Mouse (Mus musculus) hindbrain, embryonic 16.5 days (tissue): ENCODE measurements around the gene Ppp1cb. TPM values are rescaled to one million over a fixed set of nuclear protein-coding genes. Genes with fewer than 3 reads are reported as not detected.

Source experiments
- ATAC-seq: fragments of 200-750 bp; cut with Nextera tagmentation; 2 replicates; pipeline ENCODE4 v1.8.0; 2017; ENCODE audit warnings: moderate TSS enrichment, moderate library complexity
- H3K27ac ChIP-seq: fragments of 300-500 bp; sonication (generic); 2 replicates; pipeline ENCODE4 v1.5.1; 2014; ENCODE audit warnings: low read depth, mild to moderate bottlenecking, control low read depth, low read length, moderate library complexity
- H3K27me3 ChIP-seq: fragments of 300-500 bp; sonication (generic); replicated peaks from 2 replicates; pipeline ENCODE4 v1.6.1; 2014; ENCODE audit warnings: low read length; ENCODE audit not compliant: control insufficient read depth, insufficient read depth
- H3K36me3 ChIP-seq: fragments of 300-500 bp; sonication (generic); 2 replicates; pipeline ENCODE4 v1.6.1; 2014; ENCODE audit warnings: mild to moderate bottlenecking, low read length, moderate library complexity, mixed read lengths; ENCODE audit not compliant: control insufficient read depth, insufficient read depth
- H3K4me1 ChIP-seq: fragments of 300-500 bp; sonication (generic); 2 replicates; pipeline ENCODE4 v1.6.1; 2014; ENCODE audit warnings: low read depth, low read length; ENCODE audit not compliant: control insufficient read depth, insufficient read depth
- H3K4me2 ChIP-seq: fragments of 300-500 bp; sonication (generic); 2 replicates; pipeline ENCODE4 v1.6.1; 2014; ENCODE audit warnings: mild to moderate bottlenecking, low read length, control low read depth, moderate library complexity
- H3K4me3 ChIP-seq: fragments of 300-500 bp; sonication (generic); 2 replicates; pipeline ENCODE4 v1.5.1; 2014; ENCODE audit warnings: mild to moderate bottlenecking, low read length, control low read depth, moderate library complexity
- H3K9ac ChIP-seq: fragments of 300-500 bp; sonication (generic); 2 replicates; pipeline ENCODE4 v1.6.1; 2014; ENCODE audit warnings: low read depth, mild to moderate bottlenecking, control low read depth, low read length, moderate library complexity
- H3K9me3 ChIP-seq: fragments of 300-500 bp; sonication (generic); 2 replicates; pipeline ENCODE4 v1.6.1; 2014; ENCODE audit warnings: mild to moderate bottlenecking, low read length, moderate library complexity; ENCODE audit not compliant: control insufficient read depth
- WGBS: fragments of 180-500 bp; shearing (Covaris S2); extraction: QIAGEN DNeasy Blood & Tissue Kit; methylation state at CpG from one replicate; pipeline ENCODE4 v1.1.7; 2014; 5-methylcytosine and 5-hydroxymethylcytosine counted together
- polyA plus RNA-seq: library from polyadenylated mRNA; unstranded; fragments of >200 nt; fragmentation: Nextera tagmentation; extraction: Ambion mirVana; gene quantifications from 2 replicates; pipeline ENCODE4 v1.2.1, GENCODE M21; 2015

Gene Ppp1cb
- polyA plus RNA-seq = 178 and 187 TPM in 2 replicates

DNA sequence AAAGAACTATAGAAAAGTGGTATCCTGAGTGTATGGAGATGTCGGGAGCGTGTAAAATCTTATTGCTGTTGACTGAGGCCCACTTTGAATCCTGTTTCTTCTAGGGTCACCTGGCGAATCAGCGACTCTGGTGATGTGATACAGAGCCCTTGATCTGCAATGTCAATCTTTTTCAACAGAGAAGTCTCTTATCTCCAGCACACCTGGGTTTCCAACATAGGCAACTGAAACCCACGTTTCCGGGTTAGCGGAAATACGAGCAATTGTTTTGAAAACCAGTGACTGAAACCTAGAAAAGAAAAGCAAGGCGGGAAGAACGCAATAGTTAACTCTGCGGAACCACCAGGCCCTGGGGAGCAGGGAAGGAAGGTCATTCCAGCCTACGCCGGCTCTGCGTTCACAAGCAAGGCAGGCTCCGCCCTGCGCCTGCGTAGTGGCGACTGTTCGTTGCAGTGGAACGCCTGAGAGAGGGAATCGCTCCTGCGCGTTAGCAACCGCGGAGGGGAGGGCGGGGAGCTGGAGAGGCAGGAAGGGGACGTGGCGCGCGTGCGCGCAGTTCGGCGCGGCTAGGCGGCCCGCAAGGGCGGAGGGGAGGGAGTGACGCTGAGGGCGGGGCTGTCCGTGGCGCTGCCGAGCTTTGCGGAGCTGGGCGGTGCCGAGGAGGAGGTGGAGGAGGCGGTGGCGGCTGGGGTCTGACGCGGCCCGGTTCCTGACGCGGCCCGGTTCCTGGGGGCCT, at the start of gene Ppp1cb:
Gene Ppp1cb (plus strand): TSS at position 436 of the 736 bp plus-strand sequence.
- 3% methylated on average over 20 of the region's 54 CpGs for WGBS
- Histone ChIP-seq H3K27ac (peak within 1 kb of the TSS; percentile 100), H3K36me3 (no peaks in the 10 kb centered on the region), H3K27me3 (no peaks in the 10 kb centered on the region), H3K4me2 (peak within 1 kb of the TSS; percentile 77), H3K9me3 (0 out of 2 replicates have a peak, but pooled peaks cover 2% of the 10 kb centered on the region), H3K4me1 (peaks cover 16% of the 10 kb centered on the region), H3K9ac (peak within 1 kb of the TSS; percentile 84), H3K4me3 (peak within 1 kb of the TSS; percentile 68)
- ATAC-seq = peak; percentile 98

GRCm38 (mm10) chr5:32409747-32410146, 48.9 kb upstream of the Ppp1cb start:
- Histone ChIP-seq H3K9me3 (no peaks in the 10 kb centered on the region), H3K4me3 (no peak overlapping the region), H3K36me3 (no peaks in the 10 kb centered on the region), H3K27me3 (no peaks in the 10 kb centered on the region), H3K4me2 (no peak overlapping the region), H3K9ac (no peak overlapping the region), H3K27ac (no peak overlapping the region), H3K4me1 (peaks cover 7% of the 10 kb centered on the region; the same call in 1 of the 2 replicates)
- ATAC-seq = no peak
- WGBS = 86% methylated on average over 2 of the region's 2 CpGs

GRCm38 (mm10) chr5:32410954-32411688, 47.5 kb upstream of the Ppp1cb start:
- no peak for ATAC-seq
- 96% methylated on average over 3 of the region's 3 CpGs for WGBS

DNA sequence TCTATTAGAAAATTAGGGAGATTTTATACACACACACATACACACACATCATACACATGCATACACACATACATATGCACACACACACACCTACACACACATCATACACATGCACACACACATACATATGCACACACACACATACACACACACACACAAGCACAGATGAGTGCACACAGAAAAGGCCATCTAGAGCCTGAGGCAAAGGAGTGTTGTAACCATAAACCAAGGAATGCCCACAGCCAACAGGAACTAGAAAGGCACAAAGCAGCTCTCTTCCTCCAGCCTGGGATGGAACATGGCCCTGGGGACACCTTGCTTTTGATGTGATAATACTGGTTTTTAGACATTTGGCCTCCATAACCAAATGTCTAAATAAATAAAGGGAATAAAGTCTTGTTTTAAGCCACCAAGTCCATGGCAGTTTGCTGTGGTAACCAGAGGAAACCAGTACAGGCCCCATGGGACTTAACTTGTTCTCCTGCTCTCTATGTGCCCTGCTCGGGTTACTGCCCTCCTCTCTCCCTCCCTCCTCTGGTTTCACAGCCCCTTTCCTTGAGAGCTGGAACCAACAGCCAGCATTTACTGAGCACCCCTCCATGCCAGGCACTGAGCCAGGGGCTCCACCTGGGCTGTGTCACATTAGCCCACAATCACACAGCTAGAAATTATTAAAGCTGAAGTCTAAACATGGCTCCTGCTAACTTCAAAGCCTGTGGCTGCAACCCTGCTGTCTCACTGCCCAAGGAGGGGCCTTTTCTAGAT, 46.3 kb upstream of the Ppp1cb start:
- H3K9ac ChIP-seq = no peak overlapping the region
- ATAC-seq = peak; percentile 58
- H3K4me2 ChIP-seq = no peak overlapping the region
- H3K27ac ChIP-seq = peak overlapping the region; percentile 16; the same call in 1 of the 2 replicates
- WGBS = 13% methylated on average over 1 of the region's 1 CpGs
- no peaks in the 10 kb centered on the region for H3K27me3 ChIP-seq
- peaks cover 7% of the 10 kb centered on the region; the same call in 1 of the 2 replicates for H3K4me1 ChIP-seq
- H3K4me3 ChIP-seq = no peak overlapping the region
- no peaks in the 10 kb centered on the region for H3K9me3 ChIP-seq
- no peaks in the 10 kb centered on the region for H3K36me3 ChIP-seq

More at GRCm38 (mm10) chr5:32410954-32411688, 47.5 kb upstream of the Ppp1cb start:
- H3K9me3 ChIP-seq = no peaks in the 10 kb centered on the region
- no peak overlapping the region for H3K4me3 ChIP-seq
- no peak overlapping the region for H3K9ac ChIP-seq
- H3K27me3 ChIP-seq = no peaks in the 10 kb centered on the region
- no peak overlapping the region for H3K4me2 ChIP-seq
- no peaks in the 10 kb centered on the region for H3K36me3 ChIP-seq
- H3K27ac ChIP-seq = no peak overlapping the region
- H3K4me1 ChIP-seq = peaks cover 7% of the 10 kb centered on the region; the same call in 1 of the 2 replicates

DNA sequence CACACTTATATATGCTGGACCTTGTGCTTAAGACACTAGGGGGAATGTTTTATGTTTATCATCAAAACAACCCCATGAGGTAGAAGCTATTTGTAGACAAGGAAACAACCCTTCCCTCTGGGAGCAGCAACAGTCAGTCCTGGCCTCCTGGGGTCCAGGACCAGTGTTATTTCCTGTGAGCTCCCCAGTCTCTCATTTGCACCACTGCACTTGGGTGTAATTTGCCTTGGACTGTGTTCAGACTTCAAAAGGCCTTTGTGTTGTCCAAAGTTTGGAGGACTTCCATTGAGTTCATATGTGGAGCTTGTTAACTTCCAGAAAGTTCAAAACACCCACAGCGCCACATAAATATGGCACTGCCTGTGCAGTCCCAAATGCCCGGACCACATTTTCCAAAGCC, 45.6 kb upstream of the Ppp1cb start:
- H3K9ac ChIP-seq = no peak overlapping the region
- no peak overlapping the region for H3K4me2 ChIP-seq
- no peaks in the 10 kb centered on the region for H3K27me3 ChIP-seq
- H3K36me3 ChIP-seq = no peaks in the 10 kb centered on the region
- no peaks in the 10 kb centered on the region for H3K9me3 ChIP-seq
- peak; percentile 40; the same call in 1 of the 2 replicates for ATAC-seq
- H3K4me1 ChIP-seq = peaks cover 7% of the 10 kb centered on the region; the same call in 1 of the 2 replicates
- WGBS = 62% methylated on average over 2 of the region's 2 CpGs
- no peak overlapping the region for H3K4me3 ChIP-seq
- H3K27ac ChIP-seq = no peak overlapping the region

- no peaks in the 10 kb centered on the region for H3K27me3 ChIP-seq
- peaks cover 7% of the 10 kb centered on the region; the same call in 1 of the 2 replicates for H3K4me1 ChIP-seq
- H3K9ac ChIP-seq = no peak overlapping the region
- no peaks in the 10 kb centered on the region for H3K36me3 ChIP-seq
- ATAC-seq = no peak
- no peak overlapping the region for H3K4me2 ChIP-seq
- H3K4me3 ChIP-seq = no peak overlapping the region
- H3K9me3 ChIP-seq = no peaks in the 10 kb centered on the region
- 72% methylated on average over 2 of the region's 2 CpGs for WGBS
- H3K27ac ChIP-seq = no peak overlapping the region
Measured at GRCm38 (mm10) chr5:32413569-32413968, 45.1 kb upstream of the Ppp1cb start.

DNA sequence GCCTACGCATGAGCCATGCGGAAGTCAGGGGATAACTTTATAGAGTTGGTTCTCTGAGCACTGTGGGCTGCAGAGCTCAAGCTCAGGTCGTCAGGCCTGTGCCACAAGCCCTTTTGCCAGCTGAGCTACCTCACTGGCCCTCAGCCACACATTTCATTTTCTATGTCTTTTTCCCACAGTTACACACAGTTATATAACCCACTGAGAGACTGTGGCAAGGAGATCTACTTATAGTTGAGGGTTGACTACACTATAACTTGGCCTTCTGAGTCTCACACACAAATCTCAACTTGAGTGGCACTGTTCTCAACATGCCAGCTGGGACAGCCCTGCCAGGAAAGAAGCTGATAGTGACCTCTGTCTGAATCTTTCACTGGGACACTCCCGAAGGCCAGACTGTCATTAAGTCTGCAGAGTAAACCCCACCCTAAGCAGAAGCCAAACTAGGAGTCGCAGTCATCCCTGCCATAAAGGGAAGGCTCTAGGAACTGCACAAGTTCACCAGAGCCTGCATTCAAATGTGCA, 44.1 kb upstream of the Ppp1cb start:
- no peak overlapping the region for H3K4me3 ChIP-seq
- H3K27ac ChIP-seq = no peak overlapping the region
- no peak overlapping the region for H3K9ac ChIP-seq
- H3K27me3 ChIP-seq = no peaks in the 10 kb centered on the region
- H3K36me3 ChIP-seq = no peaks in the 10 kb centered on the region
- peaks cover 7% of the 10 kb centered on the region; the same call in 1 of the 2 replicates for H3K4me1 ChIP-seq
- no peak overlapping the region for H3K4me2 ChIP-seq
- WGBS = 87% methylated on average over 5 of the region's 5 CpGs
- ATAC-seq = no peak
- H3K9me3 ChIP-seq = no peaks in the 10 kb centered on the region

DNA sequence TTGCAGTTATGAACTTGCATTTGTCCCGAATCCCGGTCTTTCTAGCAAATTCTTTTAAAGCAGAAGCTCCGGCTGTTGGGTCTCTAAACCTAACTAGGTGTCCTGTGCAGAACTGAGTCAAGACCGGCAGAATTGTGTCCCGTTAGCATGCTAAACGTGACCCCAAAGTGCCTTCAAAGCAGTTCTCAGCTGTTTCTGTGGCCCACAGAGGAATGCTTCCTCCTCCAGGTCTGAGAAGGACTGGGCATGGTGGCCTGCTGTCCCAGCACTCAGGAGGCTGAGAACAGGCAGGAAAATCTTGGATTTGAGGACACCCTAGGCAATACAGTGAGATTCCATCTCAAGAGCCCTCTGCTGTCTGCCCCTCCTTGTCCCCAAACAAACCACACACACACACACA, 43.1 kb upstream of the Ppp1cb start:
- H3K36me3 ChIP-seq = no peaks in the 10 kb centered on the region
- H3K27ac ChIP-seq = no peak overlapping the region
- no peak for ATAC-seq
- H3K9me3 ChIP-seq = no peaks in the 10 kb centered on the region
- no peak overlapping the region for H3K9ac ChIP-seq
- H3K4me1 ChIP-seq = peaks cover 7% of the 10 kb centered on the region; the same call in 1 of the 2 replicates
- no peaks in the 10 kb centered on the region for H3K27me3 ChIP-seq
- H3K4me2 ChIP-seq = no peak overlapping the region
- 89% methylated on average over 6 of the region's 6 CpGs for WGBS
- no peak overlapping the region for H3K4me3 ChIP-seq
